Mouse (Mus musculus) olfactory bulb, adult 2 months (tissue): ENCODE measurements around the gene Hs6st3.

Source experiments
- CTCF ChIP-seq: fragments of 200-500 bp; IDR thresholded peaks from 2 replicates; pipeline ENCODE4 v1.5.1; 2012; ENCODE audit warnings: low read depth, mild to moderate bottlenecking, low read length, moderate library complexity; ENCODE audit not compliant: insufficient read depth
- POLR2A ChIP-seq: fragments of 200-500 bp; IDR thresholded peaks from 2 replicates; pipeline ENCODE4 v1.6.1; 2012; ENCODE audit warnings: mild to moderate bottlenecking, low read depth, low read length, moderate library complexity; ENCODE audit not compliant: insufficient read depth

DNA sequence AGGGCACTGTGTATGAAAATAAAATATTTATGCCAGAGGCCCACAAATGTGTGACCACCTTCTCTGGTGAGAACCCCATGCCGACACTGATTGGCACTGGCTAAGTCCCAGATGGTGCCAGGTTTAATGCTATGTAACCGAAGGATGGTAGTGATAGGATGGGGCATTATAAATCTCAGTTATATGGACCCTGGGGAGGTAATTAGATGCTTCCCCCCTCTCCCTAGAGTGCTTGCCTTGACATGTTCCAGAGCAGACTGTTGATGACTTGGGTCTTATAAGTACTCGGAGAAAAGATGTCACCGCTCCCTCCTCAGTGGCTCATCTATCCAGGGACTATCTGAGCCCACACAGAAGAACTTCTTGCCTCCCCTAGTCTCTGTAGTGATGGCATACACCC lies 561.8 kb downstream of the Hs6st3 start:
- TF ChIP-seq CTCF: no peak
- TF ChIP-seq POLR2A: no peak
